ENCODE assay signal across 10 mouse cellular contexts in the genomic region with DNA sequence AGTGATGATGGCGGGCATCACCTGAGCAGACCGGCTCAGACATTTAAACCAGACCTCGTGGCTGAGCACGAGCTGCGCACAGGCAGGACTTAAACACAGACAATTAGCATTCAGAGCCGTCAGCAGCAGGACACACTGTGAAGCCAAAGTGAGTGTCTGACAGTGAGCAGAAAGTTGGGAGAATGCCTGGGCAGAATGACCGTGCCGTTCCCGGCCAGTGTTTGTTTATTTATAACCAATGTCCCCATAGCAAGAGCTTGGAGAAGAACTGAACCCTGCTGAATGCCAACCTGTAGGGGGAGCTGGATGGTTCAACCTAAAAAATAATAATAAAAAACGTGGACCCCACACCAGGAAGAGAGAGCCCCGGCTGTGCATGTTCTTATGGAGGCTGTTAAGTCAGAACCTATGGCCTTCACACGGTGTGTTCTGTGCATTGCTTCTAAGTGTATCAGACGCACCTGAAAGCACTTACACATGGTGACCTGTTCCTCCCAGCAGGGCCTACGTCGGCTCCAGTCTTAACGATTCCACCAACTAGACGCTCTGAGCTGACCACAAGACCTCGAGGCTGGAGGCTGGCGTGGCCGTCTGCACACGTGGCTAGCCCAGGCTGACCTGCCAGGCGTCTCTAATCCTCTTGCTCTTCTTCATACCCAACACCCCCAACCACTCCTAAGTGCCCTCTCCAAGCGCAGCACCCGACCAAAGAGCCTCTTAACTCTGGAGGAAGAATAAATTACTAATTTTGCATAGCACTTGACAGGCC. TPM values are rescaled to one million over a fixed set of nuclear protein-coding genes. Genes with fewer than 3 reads are reported as not detected.
DNase-seq lines count a peak whose midpoint lies in the region; ATAC-seq and TF ChIP-seq lines count a peak whose summit lies in the region.
"Had no signal": no experiment of that assay in that cellular context is flagged by ENCODE, and none has a peak within 500 bp of the region (broad histone marks: within the 10 kb centered on the region; RNA-seq: fewer than 3 reads in every experiment).

No protein-coding gene starts in this region.

- H3K4me2 ChIP-seq in forebrain, postnatal 0 days (ENCODE audit: low read depth), result no peak overlapping the region
- H3K4me2 ChIP-seq in forebrain, embryonic 15.5 days (replicated peaks), result no peak overlapping the region
- no peak overlapping the region for H3K4me2 ChIP-seq in intestine, embryonic 14.5 days (ENCODE audit: low read length)
- H3K4me2 ChIP-seq in limb, embryonic 12.5 days, result peak overlapping the region; percentile 0; the same call in 1 of the 2 replicates

- H3K4me1 ChIP-seq in forebrain, postnatal 0 days (ENCODE audit: insufficient read depth), result 0 out of 2 replicates have a peak, but pooled peaks cover 6% of the 10 kb centered on the region
- peaks cover 11% of the 10 kb centered on the region for H3K4me1 ChIP-seq in forebrain, embryonic 15.5 days
- no peaks in the 10 kb centered on the region; the same call in 1 of the 2 replicates for H3K4me1 ChIP-seq in intestine, embryonic 14.5 days (replicated peaks; ENCODE audit: control insufficient read depth, insufficient read depth, low read length)
- H3K4me1 ChIP-seq in limb, embryonic 12.5 days (replicated peaks), result peaks cover 16% of the 10 kb centered on the region
- no peaks in the 10 kb centered on the region; the same call in 1 of the 2 replicates for H3K4me1 ChIP-seq in testis, adult 2 months (ENCODE audit: control insufficient read depth, insufficient read depth, low read length)

- DNase-seq in forebrain, postnatal 0 days, result no peak
- peak; percentile 82 for DNase-seq in Muller cell, postnatal 12 days (ENCODE audit: inconsistent ontology term)
- DNase-seq in forelimb bud, embryonic 11.5 days (ENCODE audit: low read depth, low spot score), result peak; percentile 53
- no peak for DNase-seq in intestine, embryonic 14.5 days (ENCODE audit: low spot score)
- DNase-seq in B cell, adult 2 months, result no peak

- H3K4me3 ChIP-seq in forebrain, postnatal 0 days (ENCODE audit: low read depth, low read length), result no peak overlapping the region
- H3K4me3 ChIP-seq in forebrain, embryonic 15.5 days, result no peak overlapping the region
- H3K4me3 ChIP-seq in intestine, embryonic 14.5 days (ENCODE audit: low read depth, low read length), result no peak overlapping the region
- no peak overlapping the region for H3K4me3 ChIP-seq in limb, embryonic 12.5 days (replicated peaks)
- H3K4me3 ChIP-seq in testis, adult 2 months (ENCODE audit: control insufficient read depth, low read depth, low read length), result no peak overlapping the region

- no peak overlapping the region for H3K9ac ChIP-seq in forebrain, postnatal 0 days
- no peak overlapping the region for H3K9ac ChIP-seq in forebrain, embryonic 15.5 days (replicated peaks)
- H3K9ac ChIP-seq in intestine, embryonic 14.5 days (ENCODE audit: low read length), result no peak overlapping the region
- H3K9ac ChIP-seq in limb, embryonic 12.5 days (replicated peaks), result no peak overlapping the region

- no peaks in the 10 kb centered on the region for H3K9me3 ChIP-seq in forebrain, postnatal 0 days (ENCODE audit: low read length)
- H3K9me3 ChIP-seq in forebrain, embryonic 15.5 days, result no peaks in the 10 kb centered on the region
- no peaks in the 10 kb centered on the region for H3K9me3 ChIP-seq in intestine, embryonic 14.5 days (ENCODE audit: control insufficient read depth, low read length)
- no peaks in the 10 kb centered on the region for H3K9me3 ChIP-seq in limb, embryonic 12.5 days

- H3K36me3 ChIP-seq in forebrain, postnatal 0 days (ENCODE audit: insufficient read depth), result peaks cover 26% of the 10 kb centered on the region
- peaks cover 23% of the 10 kb centered on the region for H3K36me3 ChIP-seq in forebrain, embryonic 15.5 days
- H3K36me3 ChIP-seq in intestine, embryonic 14.5 days (ENCODE audit: control insufficient read depth, insufficient read depth, low read length), result peaks cover 22% of the 10 kb centered on the region
- H3K36me3 ChIP-seq in limb, embryonic 12.5 days, result peaks cover 56% of the 10 kb centered on the region
- peaks cover 1% of the 10 kb centered on the region; the same call in 1 of the 2 replicates for H3K36me3 ChIP-seq in testis, adult 2 months (ENCODE audit: control insufficient read depth, insufficient read depth, low read length)

- H3K27ac ChIP-seq in forebrain, postnatal 0 days (ENCODE audit: low read depth, low read length), result no peak overlapping the region
- no peak overlapping the region for H3K27ac ChIP-seq in forebrain, embryonic 15.5 days (replicated peaks)
- H3K27ac ChIP-seq in intestine, embryonic 14.5 days (ENCODE audit: low read depth), result peak overlapping the region; percentile 25; the same call in 1 of the 2 replicates
- peak overlapping the region; percentile 62 for H3K27ac ChIP-seq in limb, embryonic 12.5 days
- peak overlapping the region; percentile 48 for H3K27ac ChIP-seq in testis, adult 2 months (ENCODE audit: control insufficient read depth, insufficient read depth, low read depth, low read length)

- ATAC-seq in forebrain, postnatal 0 days, result peak; percentile 65
- no peak for ATAC-seq in forebrain, embryonic 15.5 days (replicated peaks)
- no peak for ATAC-seq in intestine, embryonic 14.5 days (replicated peaks; ENCODE audit: low FRiP score, low TSS enrichment, low read depth)
- ATAC-seq in limb, embryonic 12.5 days (ENCODE audit: insufficient number of reproducible peaks, insufficient read depth, low FRiP score, low TSS enrichment, low read depth), result no peak

- no peak for TF ChIP-seq POLR2A in testis, adult 2 months (IDR thresholded peaks at IDR 0.05; ENCODE audit: control insufficient read depth, low read depth, low read length)

- H3K27me3 ChIP-seq in forebrain, postnatal 0 days (ENCODE audit: insufficient read depth, low read length), result no peaks in the 10 kb centered on the region
- no peaks in the 10 kb centered on the region for H3K27me3 ChIP-seq in forebrain, embryonic 15.5 days
- H3K27me3 ChIP-seq in intestine, embryonic 14.5 days (replicated peaks; ENCODE audit: control insufficient read depth, insufficient read depth, low read length), result no peaks in the 10 kb centered on the region
- no peaks in the 10 kb centered on the region for H3K27me3 ChIP-seq in limb, embryonic 12.5 days
- H3K27me3 ChIP-seq in testis, adult 2 months (ENCODE audit: control insufficient read depth, insufficient read depth, low read length), result no peaks in the 10 kb centered on the region

- WGBS in forebrain, postnatal 0 days, result 59% methylated on average over 24 of the region's 24 CpGs
- WGBS in forebrain, embryonic 15.5 days, result 65% methylated on average over 24 of the region's 24 CpGs
- 50% methylated on average over 24 of the region's 24 CpGs for WGBS in intestine, embryonic 14.5 days
- WGBS in limb, embryonic 12.5 days, result 49% methylated on average over 24 of the region's 24 CpGs

- peak; percentile 53 for TF ChIP-seq CTCF in forebrain, postnatal 0 days (IDR thresholded peaks at IDR 0.05; ENCODE audit: low read depth)
- TF ChIP-seq CTCF in testis, adult 2 months (IDR thresholded peaks at IDR 0.05; ENCODE audit: control insufficient read depth, insufficient read depth, insufficient replicate concordance, low read depth, low read length), result no peak

RNA-seq across cellular contexts. Expression of a gene that starts 7.6 kb away (rescaled TPM):
- 54.0 and 66.5 TPM in 2 replicates for total RNA-seq in forebrain, postnatal 0 days (2014; rRNA removed)
- 46.4 and 49.3 TPM in 2 replicates for polyA plus RNA-seq in forebrain, postnatal 0 days (2015; fragmentation: Nextera tagmentation; extraction: Ambion mirVana)
- 85.1 and 93.6 TPM in 2 replicates for polyA plus RNA-seq in forebrain, embryonic 15.5 days (2015; fragmentation: Nextera tagmentation; extraction: Ambion mirVana)
- polyA plus RNA-seq in intestine, embryonic 14.5 days (2014; fragmentation: Nextera tagmentation; extraction: Ambion mirVana), result 43.0 and 48.0 TPM in 2 replicates
- 74.4 and 79.3 TPM in 2 replicates for polyA plus RNA-seq in limb, embryonic 12.5 days (2016; fragmentation: Nextera tagmentation; extraction: Ambion mirVana)
- 96.6 and 106 TPM in 2 replicates for polyA plus RNA-seq in testis, adult 2 months (2012; rRNA removed)

RNA-seq across cellular contexts. Expression of a gene that starts 18.8 kb away (rescaled TPM):
- 1,003 and 1,159 TPM in 2 replicates for total RNA-seq in forebrain, postnatal 0 days (2014; rRNA removed)
- polyA plus RNA-seq in forebrain, postnatal 0 days (2015; fragmentation: Nextera tagmentation; extraction: Ambion mirVana), result 223 and 233 TPM in 2 replicates
- 164 and 166 TPM in 2 replicates for polyA plus RNA-seq in forebrain, embryonic 15.5 days (2015; fragmentation: Nextera tagmentation; extraction: Ambion mirVana)
- polyA plus RNA-seq in intestine, embryonic 14.5 days (2014; fragmentation: Nextera tagmentation; extraction: Ambion mirVana), result 60.7 and 63.8 TPM in 2 replicates
- 22.3 and 24.9 TPM in 2 replicates for polyA plus RNA-seq in limb, embryonic 12.5 days (2016; fragmentation: Nextera tagmentation; extraction: Ambion mirVana)
- polyA plus RNA-seq in testis, adult 2 months (2012; rRNA removed), result 14.4 and 18.9 TPM in 2 replicates

RNA-seq across cellular contexts. Expression of a gene that starts 20.6 kb away (rescaled TPM):
- total RNA-seq in forebrain, postnatal 0 days (2014; rRNA removed), result not detected in 2 replicates
- polyA plus RNA-seq in forebrain, postnatal 0 days (2015; fragmentation: Nextera tagmentation; extraction: Ambion mirVana), result not detected in 2 replicates
- polyA plus RNA-seq in forebrain, embryonic 15.5 days (2015; fragmentation: Nextera tagmentation; extraction: Ambion mirVana), result not detected in 2 replicates
- not detected in 2 replicates for polyA plus RNA-seq in intestine, embryonic 14.5 days (2014; fragmentation: Nextera tagmentation; extraction: Ambion mirVana)
- not detected in 2 replicates for polyA plus RNA-seq in limb, embryonic 12.5 days (2016; fragmentation: Nextera tagmentation; extraction: Ambion mirVana)
- 0.48 and 0.63 TPM in 2 replicates for polyA plus RNA-seq in testis, adult 2 months (2012; rRNA removed)
- total RNA-seq: gastrocnemius, postnatal 4 days; neutrophil, adult 5-6 weeks had no signal

RNA-seq across cellular contexts. Expression of a gene that starts 39.3 kb away (rescaled TPM):
- total RNA-seq in forebrain, postnatal 0 days (2014; rRNA removed), result 83.8 and 113 TPM in 2 replicates
- polyA plus RNA-seq in forebrain, postnatal 0 days (2015; fragmentation: Nextera tagmentation; extraction: Ambion mirVana), result 183 and 202 TPM in 2 replicates
- 209 and 213 TPM in 2 replicates for polyA plus RNA-seq in forebrain, embryonic 15.5 days (2015; fragmentation: Nextera tagmentation; extraction: Ambion mirVana)
- polyA plus RNA-seq in intestine, embryonic 14.5 days (2014; fragmentation: Nextera tagmentation; extraction: Ambion mirVana), result 141 and 149 TPM in 2 replicates
- 247 and 258 TPM in 2 replicates for polyA plus RNA-seq in limb, embryonic 12.5 days (2016; fragmentation: Nextera tagmentation; extraction: Ambion mirVana)
- polyA plus RNA-seq in testis, adult 2 months (2012; rRNA removed), result 70.2 and 78.9 TPM in 2 replicates

RNA-seq across cellular contexts. Expression of a gene that starts 53.5 kb away (rescaled TPM):
- total RNA-seq in forebrain, postnatal 0 days (2014; rRNA removed), result 4.5 and 6.7 TPM in 2 replicates
- 10.8 and 11.4 TPM in 2 replicates for polyA plus RNA-seq in forebrain, postnatal 0 days (2015; fragmentation: Nextera tagmentation; extraction: Ambion mirVana)
- polyA plus RNA-seq in forebrain, embryonic 15.5 days (2015; fragmentation: Nextera tagmentation; extraction: Ambion mirVana), result 3.6 TPM in 2 replicates
- polyA plus RNA-seq in intestine, embryonic 14.5 days (2014; fragmentation: Nextera tagmentation; extraction: Ambion mirVana), result 2.5 and 2.8 TPM in 2 replicates
- 0.79 and 1.0 TPM in 2 replicates for polyA plus RNA-seq in limb, embryonic 12.5 days (2016; fragmentation: Nextera tagmentation; extraction: Ambion mirVana)
- 34.7 and 38.6 TPM in 2 replicates for polyA plus RNA-seq in testis, adult 2 months (2012; rRNA removed)

Comparison
In these comparisons a context has a peak if more than half of its experiments do, and no peak if none do; other contexts are left out.
1. DNase-seq: peak in Muller cell, postnatal 12 days (single experiment) and forelimb bud, embryonic 11.5 days (single experiment); none in forebrain, postnatal 0 days (single experiment), intestine, embryonic 14.5 days (single experiment) and B cell, adult 2 months (0 of 2).
2. H3K27ac ChIP-seq: peak in intestine, embryonic 14.5 days (single experiment), limb, embryonic 12.5 days (single experiment) and testis, adult 2 months (single experiment); none in forebrain, postnatal 0 days (single experiment) and forebrain, embryonic 15.5 days (single experiment).